Mouse (Mus musculus): Measurements from ENCODE around the gene Atp2a2.

GRCm38 (mm10) chr5:122527761-122528160 is 25.7 kb upstream of the Atp2a2 start:
- TF ChIP-seq POLR2A (IDR thresholded peaks at IDR 0.05; ENCODE audit: control insufficient read depth, low read depth, low read length) (no peak), CTCF (IDR thresholded peaks at IDR 0.05; ENCODE audit: control insufficient read depth, insufficient read depth, insufficient replicate concordance, low read depth, low read length) (no peak)
